Mouse (Mus musculus): ENCODE data around the gene Ttc26.

- TF ChIP-seq POLR2A (IDR thresholded peaks at IDR 0.05; ENCODE audit: borderline replicate concordance, insufficient read depth, low read length): no peak
- TF ChIP-seq CTCF (IDR thresholded peaks at IDR 0.05; ENCODE audit: borderline replicate concordance, insufficient read depth, low read depth, low read length): no peak
These were observed 26.4 kb upstream of the Ttc26 start for GRCm38 (mm10) chr6:38354723-38355353.

All from cerebellum, adult 2 months (tissue).